Mouse (Mus musculus) cortical plate, adult 2 months (tissue): ENCODE data around the gene Enah. TPM values are rescaled to one million over a fixed set of nuclear protein-coding genes. Genes with fewer than 3 reads are reported as not detected.

ENCODE experiments used
- H3K27ac ChIP-seq: fragments of 200-500 bp; 2 replicates; pipeline ENCODE4 v1.5.1; 2012; ENCODE audit warnings: low read length, control low read depth, inconsistent platforms; ENCODE audit not compliant: insufficient read depth
- H3K4me1 ChIP-seq: fragments of 200-500 bp; 2 replicates; pipeline ENCODE4 v1.6.1; 2011; ENCODE audit warnings: low read length; ENCODE audit not compliant: control insufficient read depth, insufficient read depth
- H3K4me3 ChIP-seq: fragments of 200-500 bp; 2 replicates; pipeline ENCODE4 v1.5.1; 2011; ENCODE audit warnings: mild to moderate bottlenecking, low read length, control low read depth; ENCODE audit not compliant: insufficient read depth
- CTCF ChIP-seq: fragments of 200-500 bp; IDR thresholded peaks from 2 replicates; pipeline ENCODE4 v1.5.1; 2011; ENCODE audit warnings: mild to moderate bottlenecking, control low read depth, low read length; ENCODE audit not compliant: insufficient read depth; ENCODE audit errors: extremely low read depth
- POLR2A ChIP-seq: fragments of 200-500 bp; IDR thresholded peaks from 2 replicates; pipeline ENCODE4 v1.6.1; 2011; ENCODE audit warnings: mild to moderate bottlenecking, low read length, control low read depth; ENCODE audit not compliant: insufficient read depth; ENCODE audit errors: extremely low read depth
- polyA plus RNA-seq: library from polyadenylated mRNA; depleted of rRNA; stranded (reverse); fragments of >200 nt; gene quantifications from 2 replicates; pipeline ENCODE4 v1.2.3, GENCODE M21; 2012

Enah gene
- polyA plus RNA-seq, 1 experiment: 52.6 TPM

- H3K27ac ChIP-seq: no peak overlapping the region
- no peak overlapping the region for H3K4me3 ChIP-seq
- TF ChIP-seq CTCF (no peak), POLR2A (no peak)
Measured at GRCm38 (mm10) chr1:181937064-181937463, 82.7 kb downstream of the Enah start.

GRCm38 (mm10) chr1:181928388-181928787 lies 91.4 kb downstream of the Enah start:
- no peak for TF ChIP-seq CTCF
- TF ChIP-seq POLR2A: no peak

More at GRCm38 (mm10) chr1:181937064-181937463, 82.7 kb downstream of the Enah start:
- no peaks in the 10 kb centered on the region for H3K4me1 ChIP-seq

GRCm38 (mm10) chr1:181923384-181923783 lies 96.4 kb downstream of the Enah start:
- TF ChIP-seq POLR2A: peak; percentile 54; the same call in 1 of the 2 replicates
- TF ChIP-seq CTCF: no peak
- H3K4me1 ChIP-seq: no peaks in the 10 kb centered on the region
- peak overlapping the region; percentile 48; the same call in 1 of the 2 replicates for H3K27ac ChIP-seq
- peak overlapping the region; percentile 49 for H3K4me3 ChIP-seq

More at GRCm38 (mm10) chr1:181928388-181928787, 91.4 kb downstream of the Enah start:
- H3K4me3 ChIP-seq: no peak overlapping the region
- H3K4me1 ChIP-seq: no peaks in the 10 kb centered on the region
- no peak overlapping the region for H3K27ac ChIP-seq

GRCm38 (mm10) chr1:181921580-181922494 lies 98.0 kb downstream of the Enah start:
- Histone ChIP-seq H3K27ac (no peak overlapping the region), H3K4me3 (no peak overlapping the region), H3K4me1 (no peaks in the 10 kb centered on the region)
- TF ChIP-seq POLR2A (no peak), CTCF (no peak)

- TF ChIP-seq POLR2A (no peak), CTCF (no peak)
Measured at GRCm38 (mm10) chr1:181911841-181912240, 107.9 kb downstream of the Enah start.

GRCm38 (mm10) chr1:181901706-181902373 lies 118.0 kb downstream of the Enah start:
- Histone ChIP-seq H3K4me3 (no peak overlapping the region), H3K27ac (no peak overlapping the region), H3K4me1 (no peaks in the 10 kb centered on the region)
- TF ChIP-seq CTCF (no peak), POLR2A (no peak)

More at GRCm38 (mm10) chr1:181911841-181912240, 107.9 kb downstream of the Enah start:
- no peaks in the 10 kb centered on the region for H3K4me1 ChIP-seq
- H3K27ac ChIP-seq: no peak overlapping the region
- no peak overlapping the region for H3K4me3 ChIP-seq

GRCm38 (mm10) chr1:181900846-181901245 lies 118.9 kb downstream of the Enah start:
- H3K4me1 ChIP-seq: no peaks in the 10 kb centered on the region
- TF ChIP-seq CTCF (no peak), POLR2A (no peak)
- no peak overlapping the region for H3K4me3 ChIP-seq
- H3K27ac ChIP-seq: no peak overlapping the region

GRCm38 (mm10) chr1:181898961-181899360 lies 120.8 kb downstream of the Enah start:
- TF ChIP-seq CTCF (no peak), POLR2A (no peak)
- H3K4me3 ChIP-seq: no peak overlapping the region
- peaks cover 1% of the 10 kb centered on the region; the same call in 1 of the 2 replicates for H3K4me1 ChIP-seq
- no peak overlapping the region for H3K27ac ChIP-seq

- no peak for TF ChIP-seq POLR2A
- TF ChIP-seq CTCF: no peak
- H3K4me3 ChIP-seq: no peak overlapping the region
- peaks cover 2% of the 10 kb centered on the region; the same call in 1 of the 2 replicates for H3K4me1 ChIP-seq
- H3K27ac ChIP-seq: no peak overlapping the region
Measured at GRCm38 (mm10) chr1:181896991-181897390, 122.8 kb downstream of the Enah start.

- TF ChIP-seq CTCF: no peak
- TF ChIP-seq POLR2A: no peak
- no peak overlapping the region for H3K27ac ChIP-seq
- peaks cover 2% of the 10 kb centered on the region; the same call in 1 of the 2 replicates for H3K4me1 ChIP-seq
- no peak overlapping the region for H3K4me3 ChIP-seq
Measured at GRCm38 (mm10) chr1:181893721-181894120, 126.1 kb downstream of the Enah start.
